Mouse (Mus musculus) left cerebral cortex, adult 8-10 months (tissue): ENCODE data around the gene Tcerg1l. TPM values are rescaled to one million over a fixed set of nuclear protein-coding genes. Genes with fewer than 3 reads are reported as not detected.
A peak's percentile ranks its signal among the peaks of the same experiment; 100 is the strongest.

Experiments
- DNase-seq, 2 experiments: peaks; one replicate each; pipeline ENCODE4 v3.0.0; 2022; ENCODE audit warnings: low spot score in 2 of 2
- total RNA-seq, 4 experiments: library from RNA; stranded (reverse); gene quantifications; 2 replicates each; pipeline ENCODE4 v1.2.4; 2022

The Tcerg1l gene
- total RNA-seq, 4 experiments from 2014 or later = 10.2 to 12.0 (median 11.3) TPM

- peak in 1 of 2 experiments; percentile 8 for DNase-seq
These were observed 32.0 kb downstream of the Tcerg1l start for GRCm38 (mm10) chr7:138365519-138365918.

DNA sequence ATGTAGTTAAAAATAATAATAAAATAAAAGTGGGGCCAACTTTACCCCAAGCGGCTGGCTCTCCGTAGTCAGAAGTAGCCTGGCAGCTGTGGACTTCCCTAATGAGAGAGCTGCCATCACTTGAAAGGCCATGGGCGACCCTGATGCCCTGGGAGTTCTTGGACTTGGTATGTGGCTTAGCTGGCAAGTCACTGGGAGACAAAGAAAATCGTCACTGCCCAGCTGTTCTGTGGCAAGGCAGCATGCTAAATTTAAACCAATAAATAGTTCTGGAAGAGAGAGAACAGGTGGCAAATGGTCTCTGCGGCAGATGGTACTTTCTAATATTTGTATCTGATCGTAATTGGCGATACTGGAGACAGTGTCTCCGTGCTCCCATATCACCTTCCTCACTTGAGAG is 40.1 kb downstream of the Tcerg1l start:
- DNase-seq = no peak

DNA sequence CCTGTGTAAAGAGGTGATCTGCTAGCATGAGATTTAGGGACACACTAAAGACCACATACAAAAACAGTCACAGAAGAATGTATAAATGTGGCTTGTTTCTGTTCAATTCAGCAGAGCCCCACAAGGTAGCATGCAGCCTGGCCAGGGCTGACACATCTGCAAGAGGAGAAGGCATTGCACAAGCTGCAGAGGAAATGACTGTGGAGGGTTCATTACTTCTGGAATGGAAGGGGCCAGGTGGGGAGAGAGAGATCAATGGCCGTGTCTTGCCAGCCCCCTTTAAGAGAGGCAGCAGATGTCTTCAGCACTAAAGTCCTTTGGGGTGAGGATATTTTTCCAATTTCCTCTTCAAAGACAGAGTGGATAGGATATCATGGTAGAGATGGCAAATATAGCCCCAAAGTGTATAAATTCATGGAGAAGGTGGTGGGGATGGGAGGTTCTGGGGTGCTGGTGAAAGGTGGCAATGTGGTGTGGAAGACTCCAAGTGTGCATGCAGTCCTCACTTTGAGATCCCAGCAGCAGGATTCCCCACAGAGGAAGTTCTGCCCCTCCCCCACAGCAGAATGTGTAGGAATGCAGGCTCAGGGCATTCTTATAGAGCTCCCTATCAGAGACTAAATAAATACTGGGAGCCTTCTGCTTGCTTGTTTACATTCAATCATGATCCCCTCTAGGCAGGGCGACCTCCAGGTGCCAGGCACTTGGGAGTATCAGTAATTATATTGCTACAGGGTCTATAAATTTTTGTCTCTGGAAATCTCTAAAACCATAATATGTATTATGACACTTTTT is 40.7 kb downstream of the Tcerg1l start:
- DNase-seq = no peak

DNA sequence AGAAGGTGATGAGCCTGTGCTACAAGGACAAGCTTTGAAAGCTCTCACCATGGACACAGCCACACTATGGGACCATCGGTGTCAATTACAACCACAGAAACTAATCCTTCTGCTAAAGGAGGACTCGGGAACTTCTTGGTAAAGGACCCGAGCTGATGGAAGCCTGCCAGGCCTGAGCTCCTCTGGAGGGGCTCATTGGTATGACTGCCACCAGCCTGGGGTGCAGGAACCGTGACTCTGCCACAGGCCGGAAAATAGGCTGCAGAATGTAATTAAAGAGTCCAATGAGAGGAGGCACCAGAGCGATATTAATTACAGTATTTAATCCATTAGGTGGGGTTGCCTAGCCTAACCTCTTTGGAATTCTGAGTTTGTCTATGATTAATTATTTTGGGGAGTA is 52.1 kb downstream of the Tcerg1l start:
- no peak for DNase-seq

DNA sequence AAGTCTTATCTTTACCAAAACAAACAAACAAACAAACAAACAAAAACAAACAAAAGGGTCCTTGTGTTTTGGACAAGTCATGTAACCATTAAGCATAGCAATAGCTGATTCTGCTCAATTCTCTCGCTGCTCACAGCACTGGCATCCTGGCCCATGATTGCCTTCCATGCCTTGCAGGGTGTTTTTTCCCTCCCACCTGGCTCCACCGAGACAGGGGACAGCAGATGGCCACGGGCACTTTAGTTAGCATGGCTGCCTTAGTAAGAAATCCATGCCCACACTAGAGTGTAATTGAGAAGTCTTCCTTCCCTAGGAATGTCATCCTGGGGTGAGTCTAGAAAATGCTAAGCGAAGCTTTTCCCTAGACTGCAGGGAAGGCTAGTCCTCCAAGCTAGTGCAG is 59.1 kb downstream of the Tcerg1l start:
- DNase-seq = no peak

DNA sequence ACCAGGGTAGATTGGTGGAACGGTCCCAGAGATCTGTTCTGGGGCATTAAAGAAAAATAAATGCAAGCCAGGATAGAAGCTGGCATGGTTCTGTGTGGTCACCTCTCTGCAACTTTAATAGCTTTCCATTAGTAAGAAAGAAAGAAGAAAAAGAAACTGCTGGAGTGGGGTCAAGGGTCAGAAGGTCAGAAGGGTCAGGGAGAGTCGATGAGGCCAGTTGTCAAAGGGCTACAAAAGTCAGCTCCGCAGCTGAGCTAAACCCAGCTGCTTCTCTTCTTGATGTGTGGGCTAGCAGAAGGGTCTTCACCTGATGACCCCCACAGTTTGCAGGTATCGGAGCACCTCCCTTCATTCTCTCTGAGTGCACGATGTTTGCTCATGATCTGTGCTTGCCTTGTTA is 59.6 kb downstream of the Tcerg1l start:
- DNase-seq = no peak

DNA sequence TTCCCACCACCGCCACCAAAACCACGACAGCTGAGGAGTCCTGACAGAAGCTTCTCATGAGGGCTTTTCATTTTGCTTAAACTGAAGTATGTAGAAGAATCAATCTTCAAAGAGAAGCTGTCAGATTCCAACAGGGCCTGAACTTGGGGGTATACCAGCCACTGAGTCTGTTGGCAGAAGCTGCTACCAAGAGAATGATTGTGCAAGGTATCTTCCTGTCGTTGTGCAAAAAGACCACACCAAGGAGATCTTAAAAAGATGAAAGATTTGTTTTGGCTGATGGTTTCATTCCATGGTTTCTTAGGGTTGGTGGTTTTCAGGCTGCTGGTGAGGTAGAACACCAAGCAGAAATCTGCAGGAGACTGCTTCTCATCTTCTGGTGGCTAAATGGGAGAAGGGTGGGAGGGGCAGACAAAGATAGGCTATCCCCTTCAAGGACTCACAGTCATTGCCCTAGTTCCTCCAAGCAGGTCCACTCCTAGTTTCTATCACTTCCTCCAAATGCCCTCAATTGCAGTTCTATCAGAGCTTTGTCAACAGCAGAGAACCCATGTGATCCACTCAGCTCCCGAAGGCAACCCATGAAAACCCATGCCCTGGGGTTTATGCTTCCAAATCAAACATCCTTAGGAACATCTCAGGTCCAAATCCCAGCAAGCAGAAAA is 64.9 kb downstream of the Tcerg1l start:
- DNase-seq = no peak

- no peak for DNase-seq
These were observed 66.3 kb downstream of the Tcerg1l start for GRCm38 (mm10) chr7:138331266-138331665.

GRCm38 (mm10) chr7:138328637-138329036 is 68.9 kb downstream of the Tcerg1l start:
- peak in 1 of 2 experiments; percentile 18 for DNase-seq

DNA sequence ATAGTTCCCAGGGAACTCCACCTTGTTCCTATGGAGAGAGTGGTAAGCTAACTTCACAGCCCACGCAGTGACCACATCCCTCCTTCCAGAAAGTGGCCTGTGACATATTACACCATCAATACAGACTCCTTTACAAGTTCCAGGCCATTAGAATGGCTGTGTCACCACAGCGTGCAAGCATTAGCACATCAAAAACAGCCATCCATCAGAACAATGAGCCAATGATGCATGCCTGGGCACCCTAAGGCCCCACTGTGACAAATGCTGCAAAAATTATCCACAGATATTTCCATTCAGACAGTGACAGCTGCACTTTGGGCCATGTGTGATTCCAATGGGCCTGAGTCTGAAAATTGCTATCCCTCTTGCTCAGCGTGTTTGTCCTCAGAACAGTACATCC is 70.8 kb downstream of the Tcerg1l start:
- DNase-seq = no peak

DNA sequence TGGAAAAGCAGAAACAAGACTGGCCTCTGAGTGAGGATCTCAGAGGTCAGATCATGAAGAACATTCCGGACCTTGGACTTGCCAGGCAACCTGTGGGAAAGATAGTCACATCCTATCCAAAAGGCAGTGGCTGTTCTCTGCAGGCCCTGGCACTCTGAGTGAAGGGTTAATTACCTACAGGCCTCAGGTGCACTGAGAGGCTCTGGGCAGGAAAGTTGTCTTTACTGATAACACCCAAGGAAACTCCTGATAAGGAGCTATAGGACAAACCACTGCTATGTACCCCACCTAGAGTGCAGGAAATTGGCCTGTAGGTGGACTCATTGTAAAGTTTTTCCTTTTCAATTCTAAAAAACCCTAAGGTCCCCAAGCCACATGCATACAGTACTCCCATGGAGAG is 83.8 kb downstream of the Tcerg1l start:
- DNase-seq = no peak

DNA sequence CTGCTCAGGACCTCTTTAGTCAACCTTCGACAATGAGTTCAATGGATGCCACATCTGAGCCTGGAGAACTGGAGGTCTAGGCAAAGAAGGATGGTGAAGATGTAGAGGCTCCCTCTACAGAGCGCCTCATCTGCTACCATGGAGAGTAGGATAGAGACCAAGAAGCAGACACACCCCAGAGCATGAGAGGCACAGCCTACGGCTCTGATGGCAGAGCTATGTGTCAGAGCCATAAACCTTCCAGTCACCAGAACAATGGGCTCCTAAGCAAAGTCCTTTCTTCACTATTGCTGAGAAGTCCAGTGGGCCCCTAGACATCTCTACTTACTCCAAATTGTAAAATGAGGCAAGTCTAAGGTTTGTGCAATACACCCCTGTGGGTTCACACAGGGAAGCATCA is 91.4 kb downstream of the Tcerg1l start:
- DNase-seq = no peak

DNA sequence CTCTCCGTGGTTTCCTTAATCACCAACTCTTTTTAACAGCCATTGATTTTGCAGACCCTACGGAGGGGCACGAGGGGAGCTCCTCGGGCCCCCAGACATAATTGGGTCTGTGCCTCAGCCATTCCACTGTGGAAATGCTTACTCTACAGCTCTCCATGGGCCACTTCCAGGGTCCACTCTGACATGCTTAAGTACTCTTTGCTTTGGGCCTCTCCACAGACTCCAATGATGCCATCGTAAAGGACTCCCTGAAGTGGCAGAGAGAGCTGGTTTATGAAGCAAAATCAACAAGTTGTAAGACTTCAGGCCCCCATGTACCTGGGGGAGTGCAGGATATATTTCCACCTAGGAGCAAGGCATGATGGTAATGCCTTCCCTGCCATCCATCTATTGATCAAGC is 112.7 kb downstream of the Tcerg1l start:
- no peak for DNase-seq

DNA sequence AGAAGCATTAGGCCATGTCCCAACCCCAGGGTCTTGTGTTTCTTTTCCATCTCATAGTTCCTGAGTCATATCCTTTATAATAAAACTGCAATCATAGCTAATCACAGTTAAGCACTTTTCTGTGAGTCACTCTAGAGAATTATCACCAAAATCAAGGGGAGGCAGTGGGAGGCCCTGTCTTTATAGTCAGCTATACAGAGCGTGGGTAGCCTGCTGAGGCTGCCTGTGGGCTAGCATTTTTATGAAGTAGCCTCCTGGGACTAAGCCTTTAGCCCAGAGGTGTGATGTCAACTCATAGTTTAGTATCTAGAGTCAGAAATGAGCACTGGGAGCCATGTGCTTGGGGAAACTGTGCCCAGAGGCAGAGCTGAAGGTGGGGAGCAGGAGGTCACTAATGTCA is 122.3 kb downstream of the Tcerg1l start:
- DNase-seq = no peak

- no peak for DNase-seq
These were observed 126.2 kb downstream of the Tcerg1l start for GRCm38 (mm10) chr7:138271328-138271727.

- DNase-seq = no peak
These were observed 128.1 kb downstream of the Tcerg1l start for GRCm38 (mm10) chr7:138269386-138269785.

- DNase-seq = no peak
These were observed 129.4 kb downstream of the Tcerg1l start for GRCm38 (mm10) chr7:138267976-138268646.

- DNase-seq = no peak
These were observed 148.9 kb downstream of the Tcerg1l start for GRCm38 (mm10) chr7:138248612-138249011.

- no peak for DNase-seq
These were observed 149.4 kb downstream of the Tcerg1l start for GRCm38 (mm10) chr7:138248176-138248575.

DNA sequence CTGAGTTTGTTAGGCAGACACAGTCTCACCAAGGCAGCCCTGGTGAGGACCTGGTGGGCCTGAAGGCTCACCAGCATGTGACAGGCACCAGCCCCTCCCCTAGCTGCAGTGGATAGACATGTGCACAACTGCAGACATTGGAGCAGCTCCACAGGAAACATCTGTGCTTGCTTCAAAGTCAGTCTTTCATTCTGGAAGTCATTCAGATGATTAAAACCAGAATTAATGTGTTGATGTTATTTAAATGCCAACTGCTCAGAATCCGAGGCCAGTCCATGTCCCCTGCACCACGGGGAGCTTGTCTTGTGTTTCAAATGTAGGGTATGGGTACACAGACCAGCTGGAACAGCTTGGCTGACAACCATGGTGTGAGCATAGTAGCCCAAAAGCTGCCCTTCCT is 150.8 kb downstream of the Tcerg1l start:
- DNase-seq = no peak

DNA sequence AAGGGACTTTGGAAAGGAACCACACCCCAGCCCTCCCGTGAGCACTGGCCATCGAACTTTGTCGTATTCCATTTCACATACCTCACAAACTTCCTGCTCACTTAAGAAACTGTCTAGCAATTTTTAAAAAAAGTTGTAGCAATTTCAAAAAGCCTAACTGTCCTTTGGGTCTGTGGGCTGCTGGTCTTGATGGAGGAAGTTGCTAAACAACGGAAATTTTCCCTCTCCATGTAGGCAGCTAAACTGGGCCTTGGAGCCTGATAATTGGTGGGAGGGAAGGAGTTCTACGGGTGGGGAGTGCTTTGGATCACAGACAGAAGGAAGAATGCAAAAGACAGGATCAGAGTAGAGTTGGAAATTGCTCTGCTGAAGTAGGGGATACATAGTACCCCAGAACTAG is 155.3 kb downstream of the Tcerg1l start:
- no peak for DNase-seq

- DNase-seq = no peak
These were observed 159.8 kb downstream of the Tcerg1l start for GRCm38 (mm10) chr7:138237708-138238225.
